Mouse (Mus musculus): ENCODE measurements around the gene Cox18.

DNA sequence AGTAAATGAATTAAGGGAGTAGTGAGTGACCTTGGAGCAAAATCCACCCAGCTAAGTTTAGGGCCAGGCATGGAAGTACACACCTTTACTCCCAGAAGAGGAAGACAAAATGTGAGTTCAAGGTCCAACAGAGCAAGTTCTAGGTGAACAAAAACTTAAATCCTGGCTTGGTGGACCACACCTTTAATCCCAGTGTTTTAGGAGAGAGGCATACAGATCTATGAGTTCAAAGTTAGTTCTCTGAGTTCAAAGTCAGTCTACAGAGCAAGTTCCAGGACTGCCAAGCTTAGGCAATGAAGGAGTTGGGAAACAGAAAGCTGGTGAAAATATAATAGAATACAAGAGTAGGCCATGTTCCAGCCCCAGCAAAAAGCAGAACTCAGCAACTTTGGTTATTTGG, 23.7 kb upstream of the Cox18 start:
- TF ChIP-seq CTCF (IDR thresholded peaks at IDR 0.05; ENCODE audit: control insufficient read depth, insufficient read depth, insufficient read length) (no peak), FOSL1 (IDR thresholded peaks at IDR 0.05; ENCODE audit: insufficient read depth, low read length, poor library complexity, severe bottlenecking) (no peak), MAX (IDR thresholded peaks at IDR 0.05) (no peak), CEBPB (IDR thresholded peaks at IDR 0.05; ENCODE audit: low read depth) (no peak), USF1 (IDR thresholded peaks at IDR 0.05; ENCODE audit: low read depth) (no peak), MYOG (IDR thresholded peaks at IDR 0.05; ENCODE audit: control insufficient read depth, extremely low read depth, insufficient read length) (no peak), MYOD1 (IDR thresholded peaks at IDR 0.05; ENCODE audit: control insufficient read depth, insufficient read length, low read depth) (no peak)
